Mouse (Mus musculus): ENCODE results near the gene Elane.

The Elane gene

DNA sequence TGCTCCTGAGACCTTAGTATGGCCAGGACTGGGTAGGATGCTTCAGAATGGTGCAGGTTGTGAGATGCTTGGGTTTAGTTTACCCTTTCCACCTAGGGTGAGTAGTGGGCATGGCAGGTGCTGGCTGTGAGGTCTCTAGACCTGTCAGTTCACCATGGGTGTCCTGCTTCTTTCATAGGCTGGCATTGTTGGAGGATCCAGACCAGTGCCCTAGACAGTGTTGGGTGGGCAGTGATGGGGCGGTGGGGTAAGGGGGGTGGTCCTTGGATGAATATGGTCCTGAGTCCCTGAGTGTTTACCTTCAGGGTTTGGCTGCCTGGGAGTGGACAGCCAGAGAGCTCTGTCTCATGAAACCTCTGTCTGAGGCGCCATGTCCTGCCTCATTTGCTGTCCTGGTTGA, 28.2 kb upstream of the Elane start:
- no peak for DNase-seq (ENCODE audit: low spot score in 2 of 2)

- peak in 1 of 2 experiments; percentile 86 for DNase-seq (ENCODE audit: low spot score in 2 of 2)
Measured at GRCm38 (mm10) chr10:79858416-79859074, 27.5 kb upstream of the Elane start.

GRCm38 (mm10) chr10:79859116-79859515, 26.9 kb upstream of the Elane start:
- DNase-seq (ENCODE audit: low spot score in 2 of 2): no peak

DNA sequence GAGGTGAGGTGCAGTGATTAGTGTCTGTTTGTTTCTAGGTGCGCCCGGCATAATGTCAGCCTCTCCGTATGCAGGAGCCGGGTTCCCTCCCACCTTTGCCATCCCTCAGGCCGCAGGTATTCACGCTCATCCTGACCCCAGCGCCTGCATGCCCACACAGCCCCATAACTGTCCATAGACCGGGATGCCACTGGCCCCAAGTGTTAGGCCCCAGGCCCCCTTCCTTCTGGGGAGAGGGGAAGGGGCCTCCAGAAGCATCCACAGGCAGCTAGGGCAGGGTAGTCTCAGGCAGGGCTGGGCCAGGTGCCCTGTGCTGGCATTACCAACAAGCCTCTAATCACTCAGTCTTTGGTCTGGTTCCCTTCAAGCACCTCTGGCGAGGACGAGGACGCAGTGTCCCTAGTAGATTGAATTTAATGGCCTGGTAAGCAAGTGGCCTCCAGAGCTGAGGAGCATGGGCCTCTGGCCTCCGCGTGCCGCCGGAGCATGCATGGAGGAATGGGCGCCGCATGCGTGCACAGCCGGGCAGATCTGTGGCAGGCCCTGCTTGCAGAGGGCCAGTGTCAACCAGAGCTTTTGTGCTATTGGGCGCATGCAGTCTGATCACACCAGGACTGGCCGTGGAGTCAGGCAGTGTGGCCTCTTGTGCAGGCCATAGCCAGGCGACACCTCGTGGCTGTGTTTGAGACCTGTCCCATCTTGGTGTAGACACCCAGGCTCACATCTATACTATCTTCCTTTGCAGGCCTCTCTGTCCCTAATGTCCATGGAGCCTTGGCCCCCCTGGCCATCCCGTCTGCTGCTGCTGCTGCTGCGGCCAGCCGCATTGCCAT, 25.8 kb upstream of the Elane start:
- no peak for DNase-seq (ENCODE audit: low spot score in 2 of 2)

- no peak for DNase-seq (ENCODE audit: low spot score in 2 of 2)
Measured at GRCm38 (mm10) chr10:79861230-79862048, 24.6 kb upstream of the Elane start.

- no peak for DNase-seq (ENCODE audit: low spot score in 2 of 2)
Measured at GRCm38 (mm10) chr10:79862049-79862788, 23.8 kb upstream of the Elane start.

DNA sequence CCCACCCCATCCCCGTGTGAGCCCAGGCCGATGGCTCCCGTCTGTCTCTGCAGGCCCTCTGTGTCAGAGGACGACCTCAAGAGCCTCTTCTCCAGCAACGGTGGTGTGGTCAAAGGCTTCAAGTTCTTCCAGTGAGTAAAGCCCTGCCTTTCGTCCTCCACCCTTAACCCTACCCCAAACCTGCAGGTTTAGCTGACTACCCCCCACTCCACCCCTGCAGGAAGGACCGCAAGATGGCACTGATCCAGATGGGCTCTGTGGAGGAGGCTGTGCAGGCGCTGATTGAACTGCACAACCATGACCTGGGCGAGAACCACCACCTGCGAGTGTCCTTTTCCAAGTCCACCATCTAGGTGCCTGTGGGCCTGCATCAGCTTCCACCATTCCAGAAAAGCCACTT, 23.1 kb upstream of the Elane start:
- no peak for DNase-seq (ENCODE audit: low spot score in 2 of 2)

- no peak for DNase-seq (ENCODE audit: low spot score in 2 of 2)
Measured at GRCm38 (mm10) chr10:79864351-79865188, 21.5 kb upstream of the Elane start.

DNA sequence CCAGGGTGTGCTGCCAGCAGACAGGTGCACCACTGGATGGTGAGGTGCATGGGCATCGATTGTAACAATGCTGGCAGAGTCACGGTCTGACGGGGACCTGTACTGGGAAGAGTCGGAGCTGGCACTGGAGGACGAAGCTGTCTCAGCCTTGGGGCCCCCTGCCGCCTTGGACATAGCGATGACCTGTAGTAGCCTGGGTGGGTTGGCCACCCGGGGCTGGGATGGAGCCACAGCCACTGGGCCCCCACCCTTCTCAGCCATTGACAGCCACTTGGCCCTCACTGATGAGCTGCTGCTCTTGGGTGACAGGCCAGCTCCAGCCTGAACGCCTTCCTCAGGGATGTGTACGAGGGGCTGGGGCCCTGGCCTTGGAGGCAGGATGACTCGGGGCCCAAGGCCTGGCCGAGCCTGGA, 20.9 kb upstream of the Elane start:
- no peak for DNase-seq (ENCODE audit: low spot score in 2 of 2)

DNA sequence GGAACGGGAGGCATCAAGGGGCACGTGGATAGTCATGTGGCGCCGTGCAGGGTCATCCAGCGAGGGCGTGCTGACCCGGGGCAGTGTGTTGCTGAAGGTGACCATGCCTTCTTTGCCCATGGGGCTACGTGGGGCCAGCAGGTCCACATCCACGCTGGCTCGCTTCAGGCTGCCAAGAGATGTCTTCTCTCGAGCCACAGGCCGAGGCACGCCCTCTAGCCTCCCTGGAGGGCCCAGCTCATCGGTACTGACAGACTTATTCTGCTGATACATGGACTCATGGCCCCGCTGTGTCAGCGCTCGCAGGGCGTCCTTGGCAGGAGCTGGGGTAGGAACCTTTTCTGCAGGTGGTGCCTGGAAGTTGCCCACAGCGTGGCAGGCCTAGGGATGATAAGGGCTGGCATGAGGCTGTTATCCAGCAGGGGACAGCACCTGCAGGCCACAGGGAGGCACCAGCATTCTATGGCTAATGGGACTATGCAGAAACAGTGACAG, 20.2 kb upstream of the Elane start:
- no peak for DNase-seq (ENCODE audit: low spot score in 2 of 2)

GRCm38 (mm10) chr10:79866601-79867000, 19.4 kb upstream of the Elane start:
- no peak for DNase-seq (ENCODE audit: low spot score in 2 of 2)

DNA sequence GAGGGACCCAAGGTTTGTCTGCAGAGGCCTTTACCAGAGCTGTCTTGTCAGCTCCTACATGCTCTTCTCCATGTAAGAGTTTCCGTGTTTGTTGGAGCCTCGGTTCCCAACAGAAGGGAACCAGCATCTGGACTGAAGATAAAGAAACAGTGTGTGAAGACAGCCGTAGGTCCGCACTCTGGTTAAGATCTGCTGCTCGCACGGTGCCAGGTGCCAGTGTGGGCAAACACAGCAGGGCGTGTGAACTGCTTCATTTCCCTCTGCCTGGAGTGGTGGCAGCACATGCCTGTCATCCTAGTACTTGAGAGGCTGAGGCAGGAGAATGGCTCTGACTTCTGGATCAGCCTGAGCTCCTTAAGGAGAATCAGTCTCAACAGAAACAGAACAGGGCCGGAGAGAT, 14.2 kb upstream of the Elane start:
- DNase-seq (ENCODE audit: low spot score in 2 of 2): no peak

DNA sequence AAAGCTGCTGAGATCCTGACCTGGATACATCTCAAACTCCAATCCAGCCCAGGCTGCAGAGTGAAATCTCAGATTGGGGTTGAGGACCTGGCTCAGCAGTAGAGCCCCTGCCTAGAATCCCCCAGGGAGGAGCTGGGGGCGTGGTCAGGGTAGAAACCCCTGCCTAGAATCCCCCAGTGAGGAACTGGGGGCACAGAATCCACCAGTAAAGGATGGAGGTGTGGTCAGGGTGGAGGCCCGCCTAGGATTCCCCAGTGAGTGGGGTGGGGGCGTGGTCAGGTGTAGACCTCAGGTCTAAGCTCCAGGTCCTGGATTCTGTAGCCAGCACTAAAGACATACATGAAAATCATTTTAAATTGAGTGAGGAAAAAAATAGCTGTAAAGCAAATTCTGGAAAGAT, 13.2 kb upstream of the Elane start:
- DNase-seq (ENCODE audit: low spot score in 2 of 2): no peak

GRCm38 (mm10) chr10:79873313-79873712, 12.7 kb upstream of the Elane start:
- DNase-seq (ENCODE audit: low spot score in 2 of 2): no peak

GRCm38 (mm10) chr10:79873715-79874289, 12.2 kb upstream of the Elane start:
- no peak for DNase-seq (ENCODE audit: low spot score in 2 of 2)

- DNase-seq (ENCODE audit: low spot score in 2 of 2): peak; percentile 51 to 77
Measured at GRCm38 (mm10) chr10:79874290-79874862, 11.7 kb upstream of the Elane start, which contains the start of the genes Prtn3 and Plppr3. Prtn3 (plus strand) TSS chr10:79874476. Plppr3 (minus strand) TSS chr10:79874634.

- no peak for DNase-seq (ENCODE audit: low spot score in 2 of 2)
Measured at GRCm38 (mm10) chr10:79877174-79877573, 8.9 kb upstream of the Elane start.

GRCm38 (mm10) chr10:79877757-79878156, 8.3 kb upstream of the Elane start:
- no peak for DNase-seq (ENCODE audit: low spot score in 2 of 2)

- DNase-seq (ENCODE audit: low spot score in 2 of 2): no peak
Measured at GRCm38 (mm10) chr10:79879527-79879926, 6.5 kb upstream of the Elane start.

- no peak for DNase-seq (ENCODE audit: low spot score in 2 of 2)
Measured at GRCm38 (mm10) chr10:79880721-79881120, 5.3 kb upstream of the Elane start.
